Mouse (Mus musculus) MEL (cell line): ENCODE data around the gene Crybb1. TPM values are rescaled to one million over a fixed set of nuclear protein-coding genes. Genes with fewer than 3 reads are reported as not detected.

Experiments
- DNase-seq: peaks from one replicate; pipeline ENCODE4 v3.0.0; 2011; ENCODE audit warnings: low read depth, low spot score
- H3K27ac ChIP-seq: 2 replicates; pipeline ENCODE4 v1.5.1; 2012; ENCODE audit warnings: low read depth, mild to moderate bottlenecking, control low read depth, low read length, moderate library complexity; ENCODE audit not compliant: control insufficient read depth
- H3K27me3 ChIP-seq, 2 experiments: fragments of 150-350 bp in 1 of 2; sonication (generic) in 1 of 2; 2 replicates each; pipeline ENCODE4 v1.6.1; 2012; ENCODE audit warnings: low read length in 2 of 2, mild to moderate bottlenecking in 2 of 2, improper control_type of control experiment in 1 of 2, moderate library complexity in 1 of 2; ENCODE audit not compliant: insufficient read depth in 2 of 2, control insufficient read depth in 1 of 2
- H3K36me3 ChIP-seq, 2 experiments: 2 replicates each; pipeline ENCODE4 v1.6.1; 2012 to 2014; ENCODE audit warnings: low read length in 2 of 2, improper control_type of control experiment in 1 of 2, inconsistent platforms in 1 of 2, mild to moderate bottlenecking in 1 of 2; ENCODE audit not compliant: insufficient read depth in 2 of 2, control insufficient read depth in 1 of 2
- H3K4me1 ChIP-seq, 2 experiments: fragments of 150-350 bp in 1 of 2; sonication (generic) in 1 of 2; 2 replicates each; pipeline ENCODE4 v1.6.1; 2012; ENCODE audit warnings: low read length in 2 of 2, improper control_type of control experiment in 1 of 2, mild to moderate bottlenecking in 1 of 2; ENCODE audit not compliant: insufficient read depth in 2 of 2, control insufficient read depth in 1 of 2
- H3K4me3 ChIP-seq, 2 experiments: fragments of 150-350 bp in 1 of 2; sonication (generic) in 1 of 2; 2 replicates each; pipeline ENCODE4 v1.5.1; 2012; ENCODE audit warnings: low read depth in 2 of 2, low read length in 2 of 2, mild to moderate bottlenecking in 2 of 2, moderate library complexity in 2 of 2, control low read depth in 1 of 2, improper control_type of control experiment in 1 of 2; ENCODE audit not compliant: control insufficient read depth in 1 of 2, insufficient read depth in 1 of 2
- H3K79me2 ChIP-seq: 2 replicates; pipeline ENCODE4 v1.6.1; 2012; ENCODE audit warnings: mild to moderate bottlenecking, low read length, moderate library complexity; ENCODE audit not compliant: control insufficient read depth, poor library complexity, insufficient read depth
- H3K9ac ChIP-seq: 2 replicates; pipeline ENCODE4 v1.6.1; 2012; ENCODE audit warnings: low read depth, mild to moderate bottlenecking, control low read depth, low read length, moderate library complexity; ENCODE audit not compliant: control insufficient read depth, poor library complexity, severe bottlenecking
- H3K9me3 ChIP-seq: fragments of 150-350 bp; sonication (generic); replicated peaks from 2 replicates; pipeline ENCODE4 v1.6.1; 2012; ENCODE audit warnings: mild to moderate bottlenecking, low read length, improper control_type of control experiment, moderate library complexity; ENCODE audit not compliant: insufficient read depth
- BHLHE40 ChIP-seq: IDR thresholded peaks from 2 replicates; pipeline ENCODE4 v1.6.1; 2012; ENCODE audit warnings: low read depth, mild to moderate bottlenecking, inconsistent platforms, low read length, improper control_type of control experiment, borderline replicate concordance
- CHD2 ChIP-seq: IDR thresholded peaks from 2 replicates; pipeline ENCODE4 v1.6.1; 2011; ENCODE audit warnings: low read length, improper control_type of control experiment
- CTCF ChIP-seq, 3 experiments: IDR thresholded peaks in 2 of 3; conservative IDR thresholded peaks in 1 of 3; 2 replicates each; pipeline ENCODE4 v1.5.1; 2011 to 2012; ENCODE audit warnings: low read length in 3 of 3, low read depth in 2 of 3, mild to moderate bottlenecking in 2 of 3, improper control_type of control experiment in 1 of 3, inconsistent platforms in 1 of 3, mixed read lengths in 1 of 3, moderate library complexity in 1 of 3; ENCODE audit not compliant: control insufficient read depth in 1 of 3, insufficient read depth in 1 of 3, poor library complexity in 1 of 3, severe bottlenecking in 1 of 3
- ETS1 ChIP-seq: IDR thresholded peaks from 2 replicates; pipeline ENCODE4 v1.6.1; 2012; ENCODE audit warnings: low read depth, mild to moderate bottlenecking, inconsistent platforms, low read length, improper control_type of control experiment, moderate library complexity
- HCFC1 ChIP-seq: IDR thresholded peaks from 2 replicates; pipeline ENCODE4 v1.6.1; 2012; ENCODE audit warnings: low read depth, mild to moderate bottlenecking, inconsistent platforms, low read length, improper control_type of control experiment, moderate library complexity
- MAFK ChIP-seq: IDR thresholded peaks from 2 replicates; pipeline ENCODE4 v1.6.1; 2011; ENCODE audit warnings: low read depth, mild to moderate bottlenecking, low read length, improper control_type of control experiment, borderline replicate concordance
- MAX ChIP-seq: IDR thresholded peaks from 2 replicates; pipeline ENCODE4 v1.6.1; 2011; ENCODE audit warnings: low read length, improper control_type of control experiment
- MAZ ChIP-seq: IDR thresholded peaks from 2 replicates; pipeline ENCODE4 v1.6.1; 2012; ENCODE audit warnings: low read depth, mild to moderate bottlenecking, inconsistent platforms, low read length, improper control_type of control experiment
- MEF2A ChIP-seq: IDR thresholded peaks from 2 replicates; pipeline ENCODE4 v1.6.1; 2014; ENCODE audit warnings: low read depth, mild to moderate bottlenecking, inconsistent platforms, low read length, improper control_type of control experiment; ENCODE audit not compliant: poor library complexity, insufficient replicate concordance, severe bottlenecking; ENCODE audit errors: extremely low read depth
- MYC ChIP-seq: IDR thresholded peaks from 2 replicates; pipeline ENCODE4 v1.6.1; 2011; ENCODE audit warnings: low read depth, mild to moderate bottlenecking, low read length, improper control_type of control experiment, moderate library complexity
- NRF1 ChIP-seq: IDR thresholded peaks from 2 replicates; pipeline ENCODE4 v1.6.1; 2014; ENCODE audit warnings: low read depth, mild to moderate bottlenecking, inconsistent platforms, low read length, improper control_type of control experiment, moderate library complexity; ENCODE audit not compliant: poor library complexity, insufficient read depth, severe bottlenecking
- POLR2A ChIP-seq, 2 experiments: IDR thresholded peaks; 2 replicates each; pipeline ENCODE4 v1.6.1; 2011 to 2012; ENCODE audit warnings: low read length in 2 of 2, mild to moderate bottlenecking in 2 of 2, control low read depth in 1 of 2, improper control_type of control experiment in 1 of 2, low read depth in 1 of 2, moderate library complexity in 1 of 2; ENCODE audit not compliant: control insufficient read depth in 1 of 2, insufficient read depth in 1 of 2, poor library complexity in 1 of 2
- POLR2AphosphoS2 ChIP-seq: IDR thresholded peaks from 2 replicates; pipeline ENCODE4 v1.6.1; 2011; ENCODE audit warnings: low read length, improper control_type of control experiment
- RAD21 ChIP-seq: IDR thresholded peaks from 2 replicates; pipeline ENCODE4 v1.6.1; 2011; ENCODE audit warnings: mild to moderate bottlenecking, low read depth, low read length, improper control_type of control experiment
- TAL1 ChIP-seq: IDR thresholded peaks from 2 replicates; pipeline ENCODE4 v1.6.1; 2012; ENCODE audit warnings: mild to moderate bottlenecking, inconsistent platforms, low read length, moderate library complexity, mixed read lengths
- TBP ChIP-seq: IDR thresholded peaks from 2 replicates; pipeline ENCODE4 v1.8.0; 2011; ENCODE audit warnings: low read depth, low read length, improper control_type of control experiment
- TCF12 ChIP-seq: IDR thresholded peaks from 2 replicates; pipeline ENCODE4 v1.6.1; 2014; ENCODE audit warnings: low read depth, mild to moderate bottlenecking, inconsistent platforms, low read length, improper control_type of control experiment, moderate library complexity
- UBTF ChIP-seq: IDR thresholded peaks from 2 replicates; pipeline ENCODE4 v1.6.1; 2012; ENCODE audit warnings: low read depth, mild to moderate bottlenecking, inconsistent platforms, low read length, improper control_type of control experiment, moderate library complexity, borderline replicate concordance; ENCODE audit not compliant: insufficient read depth
- ZC3H11A ChIP-seq: IDR thresholded peaks from 2 replicates; pipeline ENCODE4 v1.6.1; 2012; ENCODE audit warnings: low read depth, mild to moderate bottlenecking, inconsistent platforms, low read length, improper control_type of control experiment
- ZKSCAN1 ChIP-seq: IDR thresholded peaks from 2 replicates; pipeline ENCODE4 v1.6.1; 2012; ENCODE audit warnings: low read depth, mild to moderate bottlenecking, inconsistent platforms, low read length, improper control_type of control experiment, moderate library complexity
- ZNF384 ChIP-seq: IDR thresholded peaks from 2 replicates; pipeline ENCODE4 v1.6.1; 2012; ENCODE audit warnings: low read depth, mild to moderate bottlenecking, inconsistent platforms, low read length, improper control_type of control experiment
- polyA plus RNA-seq, 2 experiments: library from polyadenylated mRNA; stranded (reverse) in 1 of 2; unstranded in 1 of 2; fragments of >175 nt in 1 of 2; fragments of >200 nt in 1 of 2; gene quantifications; 2 replicates each; pipeline versions ENCODE4 v1.2.1 to v1.2.4; 2012; ENCODE audit warnings: low replicate concordance in 2 of 2, low read depth in 1 of 2; ENCODE audit not compliant: insufficient read length in 2 of 2, insufficient read depth in 1 of 2, missing spikeins in 1 of 2
- total RNA-seq: library from RNA; depleted of rRNA; stranded (reverse); fragments of 300-350 nt; gene quantifications from 2 replicates; pipeline ENCODE4 v1.2.3, GENCODE M21; 2012

Crybb1 gene
- total and polyA plus RNA-seq, 3 experiments = 0.24 to 0.27 TPM; not detected in 1

DNA sequence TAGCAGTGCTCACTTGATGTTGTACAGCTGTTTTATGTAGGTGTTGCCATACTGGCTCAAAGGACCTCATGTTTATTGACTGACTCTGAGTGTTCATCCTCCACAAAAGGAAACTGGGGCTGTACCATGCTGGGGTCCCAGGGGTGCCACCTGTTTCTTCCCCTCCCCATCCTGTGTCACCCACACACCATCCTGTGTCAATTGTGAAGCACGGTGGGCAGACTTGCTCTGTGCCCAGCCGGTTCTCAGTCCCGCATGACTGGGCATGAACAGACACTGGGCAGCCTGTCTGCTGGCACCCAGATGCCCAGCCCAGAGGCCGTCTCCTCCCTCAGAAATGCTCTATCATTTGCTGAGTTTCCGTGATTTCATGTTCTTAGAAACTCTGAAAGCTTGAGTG is 36.3 kb downstream of the Crybb1 start:
- no peak overlapping the region for H3K9ac ChIP-seq
- peaks cover 15 to 47% of the 10 kb centered on the region in 2 experiments for H3K4me1 ChIP-seq
- H3K79me2 ChIP-seq = peaks cover 64% of the 10 kb centered on the region
- H3K27ac ChIP-seq = no peak overlapping the region
- no peak overlapping the region for H3K4me3 ChIP-seq
- no peaks in the 10 kb centered on the region for H3K27me3 ChIP-seq
- no peak for TF ChIP-seq MEF2A
- no peak for TF ChIP-seq MAX
- no peak for TF ChIP-seq ZC3H11A
- no peak for TF ChIP-seq MAZ
- TF ChIP-seq ZKSCAN1 = no peak
- TF ChIP-seq MAFK = no peak
- no peak for TF ChIP-seq TCF12
- TF ChIP-seq POLR2AphosphoS2 = no peak
- TF ChIP-seq POLR2A (IDR thresholded peaks at IDR 0.05; ENCODE audit: control insufficient read depth in 1 of 2, insufficient read depth in 1 of 2, low read depth in 1 of 2, low read length in 2 of 2, poor library complexity in 1 of 2) = no peak
- TF ChIP-seq CHD2 = no peak
- TF ChIP-seq, all 39 proteins: peak for 0
- DNase-seq = no peak
- Histone ChIP-seq H3K9me3 (no peaks in the 10 kb centered on the region), H3K36me3 (peaks cover 0 to 32% of the 10 kb centered on the region in 2 experiments; a peak in 2 of 4 replicates)

DNA sequence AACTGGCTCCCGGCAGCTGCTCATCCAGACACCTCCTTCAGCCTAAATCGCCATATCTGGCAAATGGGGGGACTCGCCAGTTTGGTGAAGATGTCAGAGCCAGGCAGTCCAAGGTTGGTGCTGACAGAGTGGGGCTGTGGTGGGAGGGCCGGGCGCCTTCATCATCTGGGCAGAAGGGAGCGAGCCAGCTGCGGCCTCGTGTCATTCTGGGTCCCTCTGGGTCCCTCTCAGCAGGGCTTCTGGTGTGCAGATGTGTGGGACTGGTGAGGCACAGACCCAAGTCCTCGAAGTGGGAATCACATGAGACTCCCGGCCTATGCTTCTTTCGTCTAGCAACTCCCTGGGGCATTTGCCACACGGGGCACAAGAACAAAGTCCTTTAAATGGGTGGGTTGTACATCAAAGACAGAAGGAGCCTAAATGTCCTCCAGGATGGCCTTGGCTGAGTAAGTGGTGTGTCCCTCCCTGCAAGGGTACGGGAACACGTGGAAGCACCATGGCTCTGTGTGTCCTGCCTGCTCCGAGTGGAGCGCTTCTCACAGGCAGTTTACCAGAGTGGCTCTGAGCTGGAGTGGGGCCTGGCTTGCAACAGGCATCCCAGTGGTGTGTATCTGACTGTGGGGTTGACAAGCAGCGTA is 36.8 kb downstream of the Crybb1 start:
- Histone ChIP-seq H3K4me3 (no peak overlapping the region), H3K4me1 (peaks cover 21 to 49% of the 10 kb centered on the region in 2 experiments), H3K27me3 (no peaks in the 10 kb centered on the region)

DNA sequence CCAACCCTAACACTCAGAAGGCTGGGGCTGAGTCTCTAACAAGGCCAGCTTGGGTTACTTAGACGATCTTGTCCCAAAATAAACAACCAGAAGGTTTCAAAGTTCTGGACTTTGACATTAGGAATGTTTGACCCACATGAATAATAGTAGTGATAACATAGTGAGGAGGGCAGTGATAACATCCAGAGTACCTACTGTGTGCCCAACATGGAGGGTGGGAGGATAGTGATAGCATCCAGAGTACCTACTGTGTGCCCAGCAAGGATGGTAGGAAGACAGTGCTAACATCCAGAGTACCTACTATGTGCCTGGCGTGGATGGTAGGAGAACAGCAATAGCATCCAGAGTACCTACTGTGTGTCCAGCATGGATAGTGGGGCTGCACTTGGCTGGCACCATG is 38.2 kb downstream of the Crybb1 start:
- no peaks in the 10 kb centered on the region for H3K9me3 ChIP-seq
- H3K27me3 ChIP-seq = no peaks in the 10 kb centered on the region
- peaks cover 0 to 25% of the 10 kb centered on the region in 2 experiments; a peak in 2 of 4 replicates for H3K36me3 ChIP-seq
- DNase-seq = no peak
- no peak overlapping the region for H3K9ac ChIP-seq
- TF ChIP-seq CHD2 (no peak), ZKSCAN1 (peak; percentile 97), RAD21 (no peak), ZC3H11A (no peak), HCFC1 (no peak), UBTF (no peak), NRF1 (no peak)
- peaks cover 23 to 46% of the 10 kb centered on the region in 2 experiments for H3K4me1 ChIP-seq
- no peak overlapping the region for H3K4me3 ChIP-seq
- peaks cover 68% of the 10 kb centered on the region for H3K79me2 ChIP-seq
- H3K27ac ChIP-seq = no peak overlapping the region

More for the DNA sequence above, 36.8 kb downstream of the Crybb1 start:
- peaks cover 70% of the 10 kb centered on the region for H3K79me2 ChIP-seq
- no peak for TF ChIP-seq CHD2
- TF ChIP-seq MEF2A = no peak
- no peak for TF ChIP-seq ZNF384
- TF ChIP-seq TBP = no peak
- TF ChIP-seq MYC = no peak
- no peak for TF ChIP-seq TAL1
- no peak for TF ChIP-seq MAZ
- TF ChIP-seq BHLHE40 = no peak
- no peak for TF ChIP-seq CTCF (IDR thresholded peaks at IDR 0.05 in 2 of 3, conservative IDR thresholded peaks at IDR 0.05 in 1 of 3; ENCODE audit: control insufficient read depth in 1 of 3, insufficient read depth in 1 of 3, low read depth in 2 of 3, low read length in 3 of 3, poor library complexity in 1 of 3, severe bottlenecking in 1 of 3)
- TF ChIP-seq ETS1 = no peak
- peaks cover 0 to 37% of the 10 kb centered on the region in 2 experiments; a peak in 2 of 4 replicates for H3K36me3 ChIP-seq
- H3K9ac ChIP-seq = no peak overlapping the region
- no peak for DNase-seq
- H3K27ac ChIP-seq = no peak overlapping the region
- no peaks in the 10 kb centered on the region for H3K9me3 ChIP-seq
